Mouse (Mus musculus): ENCODE data around the gene Vamp2. TPM values are rescaled to one million over a fixed set of nuclear protein-coding genes. Genes with fewer than 3 reads are reported as not detected.

Gene Vamp2
- polyA plus RNA-seq (2016; fragmentation: Nextera tagmentation; extraction: Ambion mirVana) = 123 and 131 TPM in 2 replicates

GRCm38 (mm10) chr11:69088103-69088855 is at the start of gene Vamp2:
Vamp2 (plus strand) TSS chr11:69088490.
- Histone ChIP-seq H3K27ac (replicated peaks) (peak within 1 kb of the TSS; percentile 96), H3K4me3 (peak within 1 kb of the TSS; percentile 99), H3K27me3 (no peaks in the 10 kb centered on the region), H3K36me3 (peaks cover 29% of the 10 kb centered on the region), H3K4me1 (peaks cover 34% of the 10 kb centered on the region), H3K9ac (replicated peaks) (peak within 1 kb of the TSS; percentile 99), H3K4me2 (replicated peaks) (peak within 1 kb of the TSS; percentile 83), H3K9me3 (no peaks in the 10 kb centered on the region)
- 2% methylated on average over 54 of the region's 67 CpGs for WGBS
- peak; percentile 83 for ATAC-seq (ENCODE audit: low FRiP score, low read depth)

GRCm38 (mm10) chr11:69045531-69046394 is 42.5 kb upstream of the Vamp2 start, which contains the start of gene Aurkb:
Aurkb (plus strand) TSS chr11:69045647.
- no peaks in the 10 kb centered on the region for H3K9me3 ChIP-seq
- H3K4me3 ChIP-seq = peak within 1 kb of the TSS; percentile 83
- WGBS = 2% methylated on average over 54 of the region's 54 CpGs
- peak within 1 kb of the TSS; percentile 84 for H3K27ac ChIP-seq (replicated peaks)
- H3K36me3 ChIP-seq = peaks cover 30% of the 10 kb centered on the region
- peak; percentile 75 for ATAC-seq (ENCODE audit: low FRiP score, low read depth)
- H3K27me3 ChIP-seq = no peaks in the 10 kb centered on the region
- peak within 1 kb of the TSS; percentile 77 for H3K9ac ChIP-seq (replicated peaks)
- peak within 1 kb of the TSS; percentile 91 for H3K4me2 ChIP-seq (replicated peaks)
- H3K4me1 ChIP-seq = peaks cover 37% of the 10 kb centered on the region

- Histone ChIP-seq H3K9me3 (no peaks in the 10 kb centered on the region), H3K36me3 (peaks cover 35% of the 10 kb centered on the region), H3K4me1 (peaks cover 37% of the 10 kb centered on the region), H3K4me3 (peak overlapping the region; percentile 83), H3K4me2 (replicated peaks) (peak overlapping the region; percentile 91), H3K9ac (replicated peaks) (peak overlapping the region; percentile 77), H3K27ac (replicated peaks) (no peak overlapping the region; the same call in 1 of the 2 replicates), H3K27me3 (no peaks in the 10 kb centered on the region)
- WGBS = 13% methylated on average over 9 of the region's 9 CpGs
- ATAC-seq (ENCODE audit: low FRiP score, low read depth) = no peak
These were observed 41.9 kb upstream of the Vamp2 start for GRCm38 (mm10) chr11:69046395-69046774.

- Histone ChIP-seq H3K4me2 (replicated peaks) (peak overlapping the region; percentile 91), H3K9me3 (no peaks in the 10 kb centered on the region), H3K4me1 (peaks cover 37% of the 10 kb centered on the region), H3K4me3 (0 out of 2 replicates have a peak overlapping the region, but pooled peaks have one; percentile 83), H3K27ac (replicated peaks) (no peak overlapping the region), H3K9ac (replicated peaks) (peak overlapping the region; percentile 77; the same call in 1 of the 2 replicates), H3K27me3 (no peaks in the 10 kb centered on the region), H3K36me3 (peaks cover 38% of the 10 kb centered on the region)
- no peak for ATAC-seq (ENCODE audit: low FRiP score, low read depth)
- 96% methylated on average over 12 of the region's 12 CpGs for WGBS
These were observed 40.7 kb upstream of the Vamp2 start for GRCm38 (mm10) chr11:69047592-69047991.

GRCm38 (mm10) chr11:69048151-69048550 is 40.1 kb upstream of the Vamp2 start:
- H3K4me1 ChIP-seq = peaks cover 37% of the 10 kb centered on the region
- no peak overlapping the region for H3K27ac ChIP-seq (replicated peaks)
- H3K9ac ChIP-seq (replicated peaks) = peak overlapping the region; percentile 12; the same call in 1 of the 2 replicates
- peak overlapping the region; percentile 91; the same call in 1 of the 2 replicates for H3K4me2 ChIP-seq (replicated peaks)
- no peak for ATAC-seq (ENCODE audit: low FRiP score, low read depth)
- no peak overlapping the region for H3K4me3 ChIP-seq
- H3K27me3 ChIP-seq = no peaks in the 10 kb centered on the region
- H3K36me3 ChIP-seq = peaks cover 39% of the 10 kb centered on the region
- WGBS = 94% methylated on average over 14 of the region's 14 CpGs
- H3K9me3 ChIP-seq = no peaks in the 10 kb centered on the region

- Histone ChIP-seq H3K9me3 (no peaks in the 10 kb centered on the region), H3K4me1 (peaks cover 37% of the 10 kb centered on the region), H3K4me3 (no peak overlapping the region), H3K36me3 (peaks cover 50% of the 10 kb centered on the region), H3K27me3 (no peaks in the 10 kb centered on the region), H3K9ac (replicated peaks) (no peak overlapping the region), H3K27ac (replicated peaks) (no peak overlapping the region), H3K4me2 (replicated peaks) (no peak overlapping the region)
- WGBS = 87% methylated on average over 8 of the region's 8 CpGs
- no peak for ATAC-seq (ENCODE audit: low FRiP score, low read depth)
These were observed 37.5 kb upstream of the Vamp2 start for GRCm38 (mm10) chr11:69050748-69051147.

- no peak overlapping the region for H3K9ac ChIP-seq (replicated peaks)
- H3K27me3 ChIP-seq = no peaks in the 10 kb centered on the region
- no peak for ATAC-seq (ENCODE audit: low FRiP score, low read depth)
- no peak overlapping the region for H3K4me3 ChIP-seq
- H3K4me2 ChIP-seq (replicated peaks) = no peak overlapping the region
- peaks cover 27% of the 10 kb centered on the region for H3K4me1 ChIP-seq
- 57% methylated on average over 4 of the region's 4 CpGs for WGBS
- no peaks in the 10 kb centered on the region for H3K9me3 ChIP-seq
- H3K27ac ChIP-seq (replicated peaks) = no peak overlapping the region
- peaks cover 50% of the 10 kb centered on the region for H3K36me3 ChIP-seq
These were observed 36.5 kb upstream of the Vamp2 start for GRCm38 (mm10) chr11:69051771-69052170.

GRCm38 (mm10) chr11:69052824-69053421 is 35.4 kb upstream of the Vamp2 start:
- 94% methylated on average over 2 of the region's 2 CpGs for WGBS
- H3K27me3 ChIP-seq = no peaks in the 10 kb centered on the region
- H3K36me3 ChIP-seq = peaks cover 48% of the 10 kb centered on the region
- H3K9me3 ChIP-seq = no peaks in the 10 kb centered on the region
- no peak overlapping the region for H3K9ac ChIP-seq (replicated peaks)
- no peak overlapping the region for H3K4me2 ChIP-seq (replicated peaks)
- peaks cover 15% of the 10 kb centered on the region for H3K4me1 ChIP-seq
- no peak overlapping the region for H3K27ac ChIP-seq (replicated peaks)
- no peak overlapping the region for H3K4me3 ChIP-seq
- no peak for ATAC-seq (ENCODE audit: low FRiP score, low read depth)

- H3K4me3 ChIP-seq = no peak overlapping the region
- peaks cover 14% of the 10 kb centered on the region for H3K4me1 ChIP-seq
- no peak overlapping the region for H3K27ac ChIP-seq (replicated peaks)
- WGBS = 83% methylated on average over 3 of the region's 3 CpGs
- ATAC-seq (ENCODE audit: low FRiP score, low read depth) = no peak
- H3K9ac ChIP-seq (replicated peaks) = no peak overlapping the region
- no peaks in the 10 kb centered on the region for H3K9me3 ChIP-seq
- H3K27me3 ChIP-seq = no peaks in the 10 kb centered on the region
- peaks cover 39% of the 10 kb centered on the region for H3K36me3 ChIP-seq
- H3K4me2 ChIP-seq (replicated peaks) = no peak overlapping the region
These were observed 34.4 kb upstream of the Vamp2 start for GRCm38 (mm10) chr11:69053848-69054247.

- H3K36me3 ChIP-seq = peaks cover 11% of the 10 kb centered on the region
- H3K9me3 ChIP-seq = no peaks in the 10 kb centered on the region
- no peak for ATAC-seq (ENCODE audit: low FRiP score, low read depth)
- peak overlapping the region; percentile 93 for H3K4me2 ChIP-seq (replicated peaks)
- peaks cover 21% of the 10 kb centered on the region for H3K4me1 ChIP-seq
- 70% methylated on average over 2 of the region's 2 CpGs for WGBS
- H3K9ac ChIP-seq (replicated peaks) = peak overlapping the region; percentile 65
- H3K4me3 ChIP-seq = peak overlapping the region; percentile 85
- peak overlapping the region; percentile 81 for H3K27ac ChIP-seq (replicated peaks)
- H3K27me3 ChIP-seq = peaks cover 7% of the 10 kb centered on the region; the same call in 1 of the 2 replicates
These were observed 30.0 kb upstream of the Vamp2 start for GRCm38 (mm10) chr11:69058265-69058664.

GRCm38 (mm10) chr11:69058729-69059356 is 29.4 kb upstream of the Vamp2 start:
- WGBS = under 1% methylated on average over 19 of the region's 19 CpGs
- H3K9me3 ChIP-seq = no peaks in the 10 kb centered on the region
- peaks cover 21% of the 10 kb centered on the region for H3K4me1 ChIP-seq
- ATAC-seq (ENCODE audit: low FRiP score, low read depth) = peak; percentile 10; the same call in 1 of the 2 replicates
- peaks cover 5% of the 10 kb centered on the region for H3K36me3 ChIP-seq
- H3K27me3 ChIP-seq = peaks cover 7% of the 10 kb centered on the region; the same call in 1 of the 2 replicates
- peak overlapping the region; percentile 93 for H3K4me2 ChIP-seq (replicated peaks)
- peak overlapping the region; percentile 85 for H3K4me3 ChIP-seq
- H3K27ac ChIP-seq (replicated peaks) = peak overlapping the region; percentile 81
- H3K9ac ChIP-seq (replicated peaks) = peak overlapping the region; percentile 65
